Mouse (Mus musculus): ENCODE measurements at regions not wholly inside any gene's neighbourhood (a gene's known extent, or its start where the extent isn't known, plus 50 kb on each side); places are given as distances from the start of the nearest gene placed in this dataset.

GRCm38 (mm10) chr2:80973217-80973616, 356.2 kb downstream of the Nup35 start:
- DNase-seq (ENCODE audit: extremely low spot score): no peak

DNA sequence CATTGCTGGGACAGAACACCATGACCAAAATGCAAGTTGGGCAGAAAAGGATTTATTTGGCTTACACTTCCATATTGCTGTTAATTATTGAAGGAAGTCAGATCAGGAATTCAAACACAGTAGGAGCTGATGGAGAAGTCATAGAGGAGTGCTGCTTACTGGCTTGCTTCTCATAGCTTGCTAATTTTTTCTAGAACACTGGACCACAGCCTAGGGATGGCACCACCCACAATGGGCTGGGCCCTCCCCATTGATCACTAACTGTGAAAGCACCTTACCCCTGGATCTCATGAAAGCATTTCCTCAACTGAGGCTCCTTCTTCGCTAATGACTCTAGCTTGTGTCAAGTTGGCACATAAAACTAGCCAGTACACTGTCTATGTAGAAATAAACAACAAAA, 381.3 kb downstream of the Nup35 start:
- DNase-seq (ENCODE audit: extremely low spot score): no peak

GRCm38 (mm10) chr2:81007071-81007470, 390.0 kb downstream of the Nup35 start:
- DNase-seq (ENCODE audit: extremely low spot score): no peak

GRCm38 (mm10) chr2:81023620-81024019, 406.6 kb downstream of the Nup35 start:
- no peak for DNase-seq (ENCODE audit: extremely low spot score)
